Mouse (Mus musculus) ES-CJ7 (cell line): ENCODE measurements around the gene Prkar2b.

Source experiments
- DNase-seq: peaks from one replicate; pipeline ENCODE4 v3.0.0; 2011; ENCODE audit warnings: low read depth, low spot score

Gene Prkar2b

GRCm38 (mm10) chr12:31969111-31969510, 92.0 kb downstream of the Prkar2b start:
- no peak for DNase-seq

DNA sequence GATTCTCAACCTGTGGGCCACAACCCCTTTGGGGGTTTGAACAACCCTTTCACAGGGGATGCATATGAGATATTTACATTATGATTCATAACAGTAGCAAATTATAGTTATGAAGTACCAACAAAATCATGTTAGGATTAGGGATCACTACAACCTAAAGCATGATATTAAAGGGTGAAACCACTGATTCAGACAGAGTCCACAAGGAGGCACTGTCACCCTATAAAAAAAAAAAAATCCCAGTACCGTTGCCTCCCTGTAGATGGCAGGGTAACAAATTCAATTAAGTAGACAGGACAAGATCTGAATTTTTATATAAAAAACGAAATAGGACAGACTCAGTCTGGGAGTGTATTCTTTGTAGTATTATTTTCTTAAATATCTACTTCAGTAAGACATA, 93.6 kb downstream of the Prkar2b start:
- peak; percentile 49 for DNase-seq

- DNase-seq = no peak
These were observed 94.7 kb downstream of the Prkar2b start for GRCm38 (mm10) chr12:31966405-31966804.

DNA sequence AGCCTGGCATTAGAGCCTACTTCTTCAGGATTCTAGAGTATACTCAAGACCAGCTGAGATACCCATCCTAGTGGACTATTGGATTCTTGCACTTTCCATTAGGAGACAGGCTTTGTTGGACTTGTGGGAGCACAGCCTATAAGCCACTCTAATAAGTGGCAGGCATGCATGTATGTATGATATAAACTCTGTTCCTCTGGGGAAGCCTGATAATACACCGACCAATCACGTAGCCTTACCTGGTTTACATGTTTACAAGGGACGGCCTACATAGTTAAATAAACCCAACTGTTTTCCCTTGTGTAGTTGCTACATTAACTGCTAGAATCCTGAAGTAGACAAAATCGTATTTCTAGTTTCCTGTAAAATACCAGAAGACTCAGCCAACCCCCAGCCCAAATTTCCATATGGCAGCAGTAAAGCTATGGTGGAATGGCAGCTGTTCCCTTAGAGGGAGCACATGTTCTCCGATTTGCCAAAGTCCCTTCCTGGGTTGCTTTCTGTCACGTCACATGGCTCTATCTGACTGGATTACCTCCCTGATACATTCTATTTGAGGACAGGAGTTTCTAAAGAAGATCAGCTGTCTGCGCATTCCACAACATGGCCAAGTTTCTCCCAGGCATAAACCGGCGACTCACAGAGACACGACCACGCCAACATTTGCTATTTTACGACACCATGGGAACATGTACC, 95.4 kb downstream of the Prkar2b start:
- no peak for DNase-seq

- DNase-seq = peak; percentile 13
These were observed 97.0 kb downstream of the Prkar2b start for GRCm38 (mm10) chr12:31964074-31964473.

DNA sequence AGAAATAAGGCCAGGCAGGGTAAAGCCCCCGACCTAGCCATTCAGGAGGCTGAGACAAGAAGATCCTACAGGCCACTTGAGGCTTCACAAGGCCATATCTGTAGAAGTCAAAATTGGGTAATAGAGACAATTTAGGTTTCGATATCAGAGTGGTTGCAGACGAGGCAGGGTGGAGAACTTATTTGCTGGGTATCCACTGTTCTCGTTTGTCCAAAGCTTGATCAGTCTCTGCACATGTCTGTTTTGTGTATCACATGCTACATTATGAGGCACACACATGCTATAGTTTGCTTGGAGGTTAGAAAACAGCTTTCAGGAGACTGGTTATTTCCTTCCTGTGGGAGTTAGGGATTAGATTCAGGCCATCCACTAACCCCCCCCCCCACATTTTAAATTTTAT, 105.3 kb downstream of the Prkar2b start:
- no peak for DNase-seq

DNA sequence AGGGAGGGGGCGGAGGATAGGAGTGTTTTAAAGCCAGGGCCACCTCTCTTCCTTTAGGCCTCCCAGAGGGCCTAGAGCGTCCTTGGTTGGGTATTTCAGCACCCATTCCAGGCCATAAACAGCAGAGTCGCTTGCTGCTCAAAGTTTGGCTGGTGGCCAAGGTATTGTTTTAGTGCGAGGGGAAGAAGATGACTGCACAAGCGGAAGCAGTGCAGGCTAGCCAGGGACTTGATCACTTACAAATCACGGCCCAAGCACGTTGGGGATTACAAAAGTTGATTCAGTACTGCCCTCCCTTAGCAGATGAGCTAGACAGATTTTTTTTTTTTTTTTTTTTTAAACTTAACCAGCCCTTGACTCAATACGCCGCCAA, 110.5 kb downstream of the Prkar2b start:
- DNase-seq = no peak

DNA sequence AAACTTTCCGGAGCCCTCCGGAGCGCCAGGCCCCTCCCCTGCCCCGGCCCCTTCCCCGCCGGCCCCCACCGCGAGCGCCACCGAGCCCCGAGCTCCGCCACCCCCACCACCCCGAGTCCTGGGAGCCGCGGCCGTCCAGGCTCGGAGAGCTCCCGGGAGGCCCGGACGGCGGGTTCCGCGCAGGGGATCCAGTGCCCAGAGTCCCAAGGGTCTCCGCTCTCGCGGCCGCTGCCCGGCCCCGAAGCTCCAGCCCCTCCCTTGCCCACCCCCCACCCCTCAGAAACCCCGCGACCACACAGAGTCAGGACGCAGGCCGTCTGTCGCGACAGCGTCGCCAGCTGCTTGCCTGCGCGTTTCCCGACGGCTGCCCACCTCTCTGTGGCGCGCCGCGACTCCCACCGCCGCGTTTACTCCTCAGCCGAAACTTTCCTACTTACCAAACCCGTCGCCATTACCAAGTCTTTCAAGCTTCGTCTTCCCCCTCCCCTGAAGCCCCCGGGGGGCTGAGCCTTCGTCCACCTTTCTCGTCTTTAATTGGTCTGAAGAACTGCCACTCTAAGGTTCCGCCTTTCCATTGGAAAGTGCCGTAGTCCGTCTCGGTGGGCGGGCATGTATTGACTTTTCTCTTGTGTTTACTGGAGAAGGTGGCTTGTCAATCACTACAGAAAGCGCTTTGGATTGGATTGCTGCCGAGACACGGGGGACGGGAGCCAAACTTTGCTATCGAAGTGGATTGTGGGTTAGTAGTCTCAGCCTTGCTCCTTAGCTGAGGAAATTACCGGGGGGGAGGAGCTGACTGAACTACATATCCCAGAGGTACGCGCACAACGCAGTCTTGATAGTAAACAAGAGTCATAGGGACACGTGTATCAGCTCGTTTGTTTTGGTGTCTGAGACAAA, 111.1 kb downstream of the Prkar2b start, which contains the start of gene Hbp1:
Gene Hbp1, minus strand, starts transcription at position 777 of the 900 bp plus-strand sequence.
- DNase-seq = peak; percentile 100

GRCm38 (mm10) chr12:31949193-31949741, 111.8 kb downstream of the Prkar2b start:
- peak; percentile 94 for DNase-seq

DNA sequence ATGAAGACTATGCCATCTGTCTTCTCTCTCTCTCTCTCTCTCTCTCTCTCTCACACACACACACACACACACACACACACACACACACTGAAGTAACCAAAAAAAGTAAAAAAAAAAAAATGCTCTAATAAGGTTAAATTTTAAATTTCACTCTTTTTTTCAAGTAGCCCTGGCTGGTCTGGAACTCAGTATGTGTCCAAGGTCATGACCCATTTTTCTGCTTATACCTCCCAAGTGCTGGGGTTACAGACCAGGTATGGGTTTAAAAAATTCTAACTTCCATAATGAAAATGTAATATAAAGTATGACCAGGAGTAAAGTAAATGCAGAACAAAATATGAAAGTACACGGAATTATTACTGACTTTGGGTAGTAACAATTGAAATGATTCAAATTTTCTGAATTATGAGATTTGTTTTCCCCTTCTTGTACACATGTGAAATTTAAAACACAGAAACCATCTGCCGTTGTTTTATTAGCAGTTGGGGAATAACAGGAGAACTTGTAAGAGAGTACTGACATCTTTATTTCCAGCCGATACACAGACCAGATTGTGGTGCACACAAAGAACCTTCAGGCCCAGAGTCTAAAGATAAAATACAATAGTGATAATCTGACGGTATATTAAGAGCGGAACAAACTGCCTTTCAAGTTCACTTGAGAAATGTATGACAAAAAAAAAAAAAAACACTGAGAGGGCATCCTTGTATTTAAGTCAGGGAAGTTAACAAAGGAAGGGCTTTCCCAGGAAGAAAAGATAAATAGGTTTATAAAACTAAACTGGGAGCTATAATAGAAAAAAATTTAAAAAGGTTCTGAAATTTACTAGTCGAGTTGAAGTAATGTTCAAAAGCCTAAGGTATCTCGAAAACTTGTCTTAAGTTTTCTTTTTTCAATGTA, 112.7 kb downstream of the Prkar2b start:
- no peak for DNase-seq

GRCm38 (mm10) chr12:31947476-31947875, 113.6 kb downstream of the Prkar2b start:
- peak; percentile 71 for DNase-seq

DNA sequence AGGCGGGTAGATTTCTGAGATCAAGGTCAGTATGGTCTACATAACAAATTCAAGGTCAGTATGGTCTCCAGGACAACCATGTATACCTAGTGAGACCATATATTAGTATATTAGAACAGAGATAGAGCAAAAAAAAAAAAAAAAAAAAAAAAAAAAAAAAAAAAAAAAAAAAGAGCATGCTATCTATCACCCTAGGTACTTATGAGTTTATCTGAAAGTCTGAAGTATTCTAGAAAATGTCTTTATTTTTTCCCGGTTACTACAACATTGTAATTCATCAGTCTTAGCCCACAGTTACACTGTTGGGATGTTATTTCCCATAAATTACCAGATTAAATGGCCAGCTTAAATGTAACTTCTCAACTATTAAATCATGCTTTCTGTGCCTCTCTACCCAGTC, 116.7 kb downstream of the Prkar2b start:
- DNase-seq = no peak

DNA sequence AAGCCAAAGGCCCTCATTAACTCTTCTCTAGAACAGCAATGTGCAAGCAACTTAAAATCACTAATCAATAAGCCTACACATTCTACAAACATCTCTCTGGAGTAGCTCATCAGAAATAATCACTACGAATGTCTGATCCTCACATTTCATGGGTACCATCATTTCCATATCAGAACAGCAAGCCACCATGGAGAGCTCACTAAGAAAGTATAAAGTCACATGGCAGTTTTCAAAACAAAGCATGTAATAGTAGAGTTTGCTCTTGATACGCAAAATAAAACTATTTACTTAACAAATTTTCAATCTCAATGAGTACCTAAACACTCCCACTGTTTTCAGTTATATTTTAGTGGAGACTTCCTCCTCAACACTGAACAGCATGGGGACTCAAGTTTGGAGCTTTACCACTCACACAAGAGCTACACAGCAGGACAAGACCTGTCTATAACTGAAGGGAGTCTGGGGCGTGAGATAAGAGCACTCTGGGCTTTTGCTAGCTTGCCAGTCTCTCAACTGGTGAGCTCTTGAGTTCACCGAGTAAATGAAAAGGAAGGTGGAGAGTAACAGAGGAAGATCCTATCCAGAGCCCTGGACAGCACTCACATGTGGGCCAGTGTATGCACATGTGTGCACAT, 118.0 kb downstream of the Prkar2b start:
- DNase-seq = no peak

GRCm38 (mm10) chr12:31939026-31939425, 122.1 kb downstream of the Prkar2b start:
- DNase-seq = no peak

- DNase-seq = peak; percentile 58
These were observed 122.6 kb downstream of the Prkar2b start for GRCm38 (mm10) chr12:31938391-31938997.

- DNase-seq = no peak
These were observed 123.5 kb downstream of the Prkar2b start for GRCm38 (mm10) chr12:31937613-31938012.

GRCm38 (mm10) chr12:31936657-31937300, 124.3 kb downstream of the Prkar2b start:
- DNase-seq = peak; percentile 55

GRCm38 (mm10) chr12:31931818-31932217, 129.3 kb downstream of the Prkar2b start:
- DNase-seq = no peak

DNA sequence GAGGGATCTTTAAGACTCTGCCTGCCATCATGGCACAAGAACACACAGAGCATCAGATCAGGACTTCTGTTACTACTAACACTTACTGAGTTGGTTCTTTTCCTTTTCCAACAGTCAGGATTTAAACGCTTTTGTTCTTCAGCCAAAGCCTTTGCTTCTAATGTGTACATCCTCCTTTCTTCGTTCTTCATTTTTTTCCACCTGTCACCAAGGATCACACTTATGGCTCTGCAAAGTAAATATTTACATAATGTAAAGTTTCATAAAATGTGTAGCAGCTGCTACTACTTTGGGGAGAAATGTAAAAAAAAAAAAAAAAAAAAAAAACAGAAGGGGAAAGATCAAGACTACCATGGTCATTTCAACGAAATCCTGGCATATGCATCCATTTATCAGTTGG, 132.6 kb downstream of the Prkar2b start:
- DNase-seq = no peak

DNA sequence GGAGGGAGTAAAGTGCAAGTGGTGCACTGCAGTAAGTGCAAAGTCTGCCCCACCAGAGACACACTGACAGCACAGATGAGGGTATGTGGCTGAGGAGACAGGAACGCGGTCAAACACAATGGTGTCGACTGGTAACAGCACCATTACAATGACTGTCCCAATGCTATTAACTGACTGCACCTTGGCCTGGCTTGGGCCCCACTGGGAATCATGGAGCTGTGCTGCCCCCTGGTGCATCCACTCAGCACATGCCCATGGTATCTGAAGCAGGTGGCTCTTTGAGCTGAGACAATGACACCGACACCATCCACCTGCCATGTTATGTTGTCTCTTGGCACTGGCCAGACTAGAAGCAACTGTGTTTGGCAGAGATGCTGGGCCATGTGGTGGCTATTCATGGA, 134.4 kb downstream of the Prkar2b start:
- DNase-seq = peak; percentile 70
